Mouse (Mus musculus): ENCODE results near the gene Stra8. TPM values are rescaled to one million over a fixed set of nuclear protein-coding genes. Genes with fewer than 3 reads are reported as not detected.

Gene Stra8
- total RNA-seq, 2 experiments from 2014 or later: not detected

GRCm38 (mm10) chr6:34884724-34885123 lies 35.2 kb upstream of the Stra8 start:
- intact Hi-C loops (cut with DNase I): no loop called here
- TF ChIP-seq CTCF (IDR thresholded peaks at IDR 0.05): no peak
- no peak overlapping the region for H3K4me3 ChIP-seq
- no peak overlapping the region for H3K27ac ChIP-seq
- DNase-seq: peak; percentile 6

GRCm38 (mm10) chr6:34887131-34887850 lies 32.7 kb upstream of the Stra8 start:
- intact Hi-C loops (cut with DNase I): no loop called here
- H3K27ac ChIP-seq: no peak overlapping the region
- no peak for TF ChIP-seq CTCF (IDR thresholded peaks at IDR 0.05)

DNA sequence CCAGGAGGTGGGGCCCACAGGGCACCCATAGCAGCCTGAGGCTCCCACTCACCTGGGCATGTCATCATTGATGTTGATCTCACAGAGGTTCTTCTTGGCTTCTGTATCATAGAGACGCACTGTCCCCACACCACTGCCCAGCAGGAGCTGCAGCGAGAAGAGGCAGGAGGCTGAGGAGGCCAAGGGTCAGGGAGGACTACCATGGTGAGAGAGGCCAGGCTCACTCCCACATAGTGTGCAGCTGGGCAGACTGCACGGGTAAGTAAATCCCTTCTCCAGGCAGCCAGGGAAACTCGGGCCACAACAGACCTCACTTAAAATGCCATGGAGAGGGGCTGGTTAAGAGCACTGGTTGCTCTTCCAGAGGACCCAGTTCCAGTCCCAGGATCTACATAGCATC lies 30.8 kb upstream of the Stra8 start:
- Histone ChIP-seq H3K27ac (no peak overlapping the region), H3K4me3 (no peak overlapping the region)
- intact Hi-C loops (cut with DNase I): no loop called here
- TF ChIP-seq CTCF (IDR thresholded peaks at IDR 0.05): no peak
- DNase-seq: peak; percentile 10

More at GRCm38 (mm10) chr6:34887131-34887850, 32.7 kb upstream of the Stra8 start:
- no peak overlapping the region for H3K4me3 ChIP-seq
- peak; percentile 19 for DNase-seq

- intact Hi-C loops (cut with DNase I): no loop called here
- DNase-seq: no peak
Observed at GRCm38 (mm10) chr6:34895569-34895968, 24.4 kb upstream of the Stra8 start.

GRCm38 (mm10) chr6:34896168-34896780 lies 23.7 kb upstream of the Stra8 start:
- intact Hi-C loops (cut with DNase I): no loop called here
- Histone ChIP-seq H3K27ac (peak overlapping the region; percentile 43; the same call in 1 of the 2 replicates), H3K4me3 (no peak overlapping the region)
- TF ChIP-seq CTCF (IDR thresholded peaks at IDR 0.05): no peak
- no peak for DNase-seq

More at GRCm38 (mm10) chr6:34895569-34895968, 24.4 kb upstream of the Stra8 start:
- no peak for TF ChIP-seq CTCF (IDR thresholded peaks at IDR 0.05)
- Histone ChIP-seq H3K4me3 (no peak overlapping the region), H3K27ac (no peak overlapping the region)

DNA sequence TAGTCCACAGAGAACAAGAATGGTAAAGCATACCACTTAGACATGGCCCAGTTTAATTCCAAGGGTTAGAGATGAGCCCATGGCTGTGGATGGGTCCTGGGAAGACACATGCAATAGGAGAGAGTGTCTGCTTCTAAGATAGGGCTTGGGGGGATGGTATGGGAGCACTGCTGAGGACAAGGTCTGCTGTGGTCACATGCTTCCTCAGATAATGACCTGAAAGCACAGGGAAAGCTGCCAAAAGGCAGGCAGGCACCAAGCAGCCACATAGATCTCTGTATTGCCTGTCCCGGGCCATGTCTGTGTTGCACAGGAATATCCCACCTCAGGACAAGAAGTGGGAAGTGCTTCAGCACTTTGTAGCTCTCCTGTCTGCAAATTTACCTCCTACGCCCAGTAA lies 20.8 kb upstream of the Stra8 start:
- no peak for TF ChIP-seq CTCF (IDR thresholded peaks at IDR 0.05)
- Histone ChIP-seq H3K27ac (no peak overlapping the region), H3K4me3 (no peak overlapping the region)
- no peak for DNase-seq
- intact Hi-C loops (cut with DNase I): no loop called here

- DNase-seq: peak; percentile 2
- no peak overlapping the region for H3K27ac ChIP-seq
- H3K4me3 ChIP-seq: no peak overlapping the region
- intact Hi-C loops (cut with DNase I): no loop called here
- no peak for TF ChIP-seq CTCF (IDR thresholded peaks at IDR 0.05)
Observed at GRCm38 (mm10) chr6:34900990-34901389, 19.0 kb upstream of the Stra8 start.

DNA sequence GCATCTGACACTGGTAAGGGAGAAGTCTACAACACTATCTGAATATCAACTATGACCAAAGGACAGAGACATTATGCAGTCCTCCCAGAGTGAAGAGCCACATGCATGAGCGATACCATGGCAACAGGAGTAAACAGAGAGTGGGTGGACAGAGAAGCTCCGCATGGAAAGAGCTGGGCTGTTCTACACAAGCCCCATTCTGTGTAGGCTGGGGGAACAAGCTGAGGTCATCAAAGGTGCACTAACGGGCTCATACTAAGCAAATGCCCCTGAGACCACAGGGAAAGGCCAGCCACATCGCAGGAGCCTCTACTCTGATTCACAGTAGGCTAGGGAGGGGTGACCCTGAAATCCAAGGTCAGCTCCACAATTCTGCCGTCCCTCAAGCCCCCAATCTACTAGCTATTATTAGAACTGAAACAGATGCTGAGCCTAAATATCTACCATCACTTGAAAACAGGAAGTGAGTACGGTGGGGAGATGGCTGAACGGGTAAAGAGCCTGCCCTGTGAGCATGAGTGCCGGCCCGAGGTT lies 18.0 kb upstream of the Stra8 start:
- intact Hi-C loops (cut with DNase I): no loop called here
- no peak overlapping the region for H3K27ac ChIP-seq

DNA sequence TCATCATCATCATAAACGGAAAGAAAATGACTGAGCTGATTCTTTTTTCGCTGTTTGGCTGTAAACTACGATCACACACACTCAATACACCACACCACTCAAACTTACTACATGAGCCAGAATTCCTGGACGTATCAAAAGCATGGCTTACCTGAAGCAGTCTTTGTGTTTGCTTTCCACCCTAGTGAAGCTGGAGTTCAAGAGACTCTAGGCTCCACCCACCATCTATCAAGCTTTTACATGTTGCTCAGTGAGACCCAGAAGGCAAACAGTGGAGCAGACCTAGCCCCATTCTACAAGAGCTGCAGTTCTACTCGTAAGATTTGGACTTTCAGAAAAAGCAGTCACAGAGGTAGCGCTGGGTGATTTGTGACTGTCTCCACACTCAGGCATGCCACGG lies 17.4 kb upstream of the Stra8 start:
- TF ChIP-seq CTCF (IDR thresholded peaks at IDR 0.05): no peak
- Histone ChIP-seq H3K4me3 (no peak overlapping the region), H3K27ac (no peak overlapping the region)
- DNase-seq: peak; percentile 8
- intact Hi-C loops (cut with DNase I): no loop called here

More for the DNA sequence above, 18.0 kb upstream of the Stra8 start:
- TF ChIP-seq CTCF (IDR thresholded peaks at IDR 0.05): no peak
- no peak overlapping the region for H3K4me3 ChIP-seq
- peak; percentile 20 for DNase-seq

DNA sequence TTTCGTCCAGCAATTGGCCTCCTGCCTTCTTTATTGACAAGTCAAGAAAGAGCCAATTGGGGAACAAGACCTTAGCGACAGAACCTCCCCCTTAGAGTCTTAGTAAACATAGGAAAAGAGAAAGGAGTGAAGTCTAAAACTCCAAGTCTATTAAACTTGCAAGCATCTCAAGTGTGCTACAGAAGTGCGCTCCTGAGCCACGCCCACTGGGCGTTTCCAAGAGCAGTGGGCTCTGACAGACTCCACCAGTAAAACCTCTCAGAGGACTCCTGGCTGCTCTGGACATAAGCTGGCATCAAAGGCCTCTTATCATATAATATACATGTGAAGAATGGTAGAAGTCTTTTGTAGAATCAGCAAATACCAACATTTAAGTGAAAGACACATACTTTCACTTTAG lies 16.5 kb upstream of the Stra8 start:
- TF ChIP-seq CTCF (IDR thresholded peaks at IDR 0.05): no peak
- H3K4me3 ChIP-seq: no peak overlapping the region
- intact Hi-C loops (cut with DNase I): no loop called here
- H3K27ac ChIP-seq: no peak overlapping the region
- DNase-seq: peak; percentile 5

- intact Hi-C loops (cut with DNase I): no loop called here
- no peak for TF ChIP-seq CTCF (IDR thresholded peaks at IDR 0.05)
- H3K27ac ChIP-seq: no peak overlapping the region
- H3K4me3 ChIP-seq: no peak overlapping the region
- peak; percentile 7 for DNase-seq
Observed at GRCm38 (mm10) chr6:34903851-34904250, 16.1 kb upstream of the Stra8 start.

- Histone ChIP-seq H3K4me3 (no peak overlapping the region), H3K27ac (no peak overlapping the region)
- intact Hi-C loops (cut with DNase I): no loop called here
- DNase-seq: peak; percentile 13
- no peak for TF ChIP-seq CTCF (IDR thresholded peaks at IDR 0.05)
Observed at GRCm38 (mm10) chr6:34904361-34904760, 15.6 kb upstream of the Stra8 start.

DNA sequence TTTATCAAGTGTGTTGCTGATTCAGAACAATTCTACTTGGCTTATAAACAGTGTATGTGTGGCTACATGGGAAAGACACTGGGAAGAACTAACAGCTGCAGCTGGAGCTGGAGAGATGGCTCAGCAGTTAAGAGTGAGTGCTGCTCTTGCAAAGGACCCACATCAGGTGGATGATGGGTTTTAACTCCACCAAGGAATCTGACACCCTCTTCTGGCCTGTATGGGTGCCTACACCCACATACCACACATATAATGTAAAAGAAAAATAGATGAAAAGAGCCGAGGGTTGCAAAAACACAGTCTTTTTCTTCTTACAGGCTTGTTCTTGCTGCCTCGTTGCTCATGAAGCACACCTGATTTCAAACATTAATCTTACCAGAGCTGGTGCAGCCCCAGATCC lies 13.8 kb upstream of the Stra8 start:
- peak overlapping the region; percentile 69 for H3K27ac ChIP-seq
- intact Hi-C loops (cut with DNase I): no loop called here

More for the DNA sequence above, 13.8 kb upstream of the Stra8 start:
- no peak overlapping the region for H3K4me3 ChIP-seq
- DNase-seq: no peak
- TF ChIP-seq CTCF (IDR thresholded peaks at IDR 0.05): no peak

Data from gastrocnemius, adult 2 months (tissue).